Mouse (Mus musculus) forebrain, embryonic 11.5 days (tissue): ENCODE measurements at regions not wholly inside any gene's neighbourhood (a gene's known extent, or its start where the extent isn't known, plus 50 kb on each side); places are given as distances from the start of the nearest gene placed in this dataset.

Source experiments
- ATAC-seq: fragments of 200-750 bp; cut with Nextera tagmentation; replicated peaks from 2 replicates; pipeline ENCODE4 v1.8.0; 2017; ENCODE audit warnings: moderate TSS enrichment; ENCODE audit not compliant: low FRiP score
- DNase-seq: peaks from one replicate; pipeline ENCODE4 v3.0.0-alpha.2; 2017; ENCODE audit warnings: low spot score
- H3K27ac ChIP-seq: fragments of 300-500 bp; sonication (generic); 2 replicates; pipeline ENCODE4 v1.5.1; 2014; ENCODE audit warnings: low read depth, low read length
- H3K27me3 ChIP-seq: fragments of 300-500 bp; sonication (generic); 2 replicates; pipeline ENCODE4 v1.6.1; 2014; ENCODE audit warnings: mild to moderate bottlenecking, low read length, mixed read lengths; ENCODE audit not compliant: control insufficient read depth, insufficient read depth
- H3K36me3 ChIP-seq: fragments of 300-500 bp; sonication (generic); 2 replicates; pipeline ENCODE4 v1.6.1; 2014; ENCODE audit warnings: mild to moderate bottlenecking, low read length, moderate library complexity, mixed read lengths; ENCODE audit not compliant: control insufficient read depth, insufficient read depth
- H3K4me1 ChIP-seq: fragments of 300-500 bp; sonication (generic); replicated peaks from 2 replicates; pipeline ENCODE4 v1.6.1; 2014; ENCODE audit warnings: low read length, mixed read lengths; ENCODE audit not compliant: control insufficient read depth, insufficient read depth
- H3K4me2 ChIP-seq: fragments of 300-500 bp; sonication (generic); 2 replicates; pipeline ENCODE4 v1.6.1; 2014; ENCODE audit warnings: low read depth, mild to moderate bottlenecking, low read length, moderate library complexity, mixed read lengths; ENCODE audit not compliant: severe bottlenecking
- H3K4me3 ChIP-seq: fragments of 300-500 bp; sonication (generic); 2 replicates; pipeline ENCODE4 v1.5.1; 2014; ENCODE audit warnings: low read depth, low read length
- H3K9ac ChIP-seq: fragments of 300-500 bp; sonication (generic); 2 replicates; pipeline ENCODE4 v1.6.1; 2014; ENCODE audit warnings: low read length
- H3K9me3 ChIP-seq: fragments of 300-500 bp; sonication (generic); 2 replicates; pipeline ENCODE4 v1.6.1; 2016; ENCODE audit warnings: low read length, mixed read lengths; ENCODE audit not compliant: control insufficient read depth
- WGBS: fragments of 180-500 bp; shearing (Covaris S2); extraction: QIAGEN DNeasy Blood & Tissue Kit; methylation state at CpG from one replicate; pipeline ENCODE4 v1.1.7; 2014; 5-methylcytosine and 5-hydroxymethylcytosine counted together

GRCm38 (mm10) chr1:91626090-91626489, 85.7 kb downstream of the Asb1 start:
- Histone ChIP-seq H3K4me3 (no peak overlapping the region), H3K9ac (no peak overlapping the region), H3K36me3 (no peaks in the 10 kb centered on the region), H3K9me3 (no peaks in the 10 kb centered on the region), H3K27ac (no peak overlapping the region), H3K4me2 (no peak overlapping the region), H3K4me1 (no peaks in the 10 kb centered on the region), H3K27me3 (no peaks in the 10 kb centered on the region)
- WGBS: 89% methylated on average over 11 of the region's 11 CpGs
- DNase-seq (no peak), ATAC-seq (no peak)

GRCm38 (mm10) chr1:91630206-91630605, 89.9 kb downstream of the Asb1 start:
- WGBS: 84% methylated on average over 12 of the region's 12 CpGs
- Histone ChIP-seq H3K4me1 (no peaks in the 10 kb centered on the region), H3K27ac (no peak overlapping the region), H3K36me3 (no peaks in the 10 kb centered on the region), H3K9me3 (no peaks in the 10 kb centered on the region), H3K27me3 (no peaks in the 10 kb centered on the region), H3K4me3 (no peak overlapping the region), H3K9ac (no peak overlapping the region), H3K4me2 (no peak overlapping the region)
- DNase-seq: no peak
- ATAC-seq: no peak

GRCm38 (mm10) chr1:91630871-91631410, 90.6 kb downstream of the Asb1 start:
- 86% methylated on average over 6 of the region's 6 CpGs for WGBS
- no peak for DNase-seq
- no peak overlapping the region for H3K27ac ChIP-seq

GRCm38 (mm10) chr1:91632906-91633493, 92.7 kb downstream of the Asb1 start:
- ATAC-seq: no peak

More at GRCm38 (mm10) chr1:91630871-91631410, 90.6 kb downstream of the Asb1 start:
- Histone ChIP-seq H3K4me1 (no peaks in the 10 kb centered on the region), H3K27me3 (no peaks in the 10 kb centered on the region), H3K9me3 (no peaks in the 10 kb centered on the region), H3K9ac (no peak overlapping the region), H3K36me3 (no peaks in the 10 kb centered on the region), H3K4me3 (no peak overlapping the region), H3K4me2 (no peak overlapping the region)
- ATAC-seq: no peak

GRCm38 (mm10) chr1:91636571-91636970, 96.2 kb downstream of the Asb1 start:
- Histone ChIP-seq H3K4me2 (no peak overlapping the region), H3K27ac (no peak overlapping the region), H3K27me3 (no peaks in the 10 kb centered on the region), H3K4me1 (no peaks in the 10 kb centered on the region), H3K9ac (no peak overlapping the region), H3K36me3 (no peaks in the 10 kb centered on the region), H3K9me3 (no peaks in the 10 kb centered on the region), H3K4me3 (no peak overlapping the region)
- ATAC-seq: no peak
- 87% methylated on average over 2 of the region's 2 CpGs for WGBS
- DNase-seq: no peak

More at GRCm38 (mm10) chr1:91632906-91633493, 92.7 kb downstream of the Asb1 start:
- no peak overlapping the region for H3K27ac ChIP-seq
- DNase-seq: no peak
- no peaks in the 10 kb centered on the region for H3K36me3 ChIP-seq
- no peaks in the 10 kb centered on the region for H3K9me3 ChIP-seq
- WGBS: 88% methylated on average over 15 of the region's 15 CpGs
- H3K4me3 ChIP-seq: no peak overlapping the region
- H3K27me3 ChIP-seq: no peaks in the 10 kb centered on the region
- H3K4me1 ChIP-seq: no peaks in the 10 kb centered on the region
- H3K4me2 ChIP-seq: no peak overlapping the region
- no peak overlapping the region for H3K9ac ChIP-seq

GRCm38 (mm10) chr1:91640551-91640950, 100.2 kb downstream of the Asb1 start:
- H3K27ac ChIP-seq: no peak overlapping the region
- WGBS: 71% methylated on average over 5 of the region's 5 CpGs
- no peak overlapping the region for H3K4me3 ChIP-seq
- no peak overlapping the region for H3K4me2 ChIP-seq
- H3K27me3 ChIP-seq: no peaks in the 10 kb centered on the region
- H3K36me3 ChIP-seq: no peaks in the 10 kb centered on the region
- H3K4me1 ChIP-seq: no peaks in the 10 kb centered on the region
- no peak for DNase-seq
- H3K9ac ChIP-seq: no peak overlapping the region
- no peak for ATAC-seq
- no peaks in the 10 kb centered on the region for H3K9me3 ChIP-seq

GRCm38 (mm10) chr1:91658991-91659441, 118.7 kb downstream of the Asb1 start:
- Histone ChIP-seq H3K9ac (no peak overlapping the region), H3K4me1 (no peaks in the 10 kb centered on the region), H3K27me3 (no peaks in the 10 kb centered on the region), H3K27ac (no peak overlapping the region), H3K4me3 (no peak overlapping the region), H3K9me3 (no peaks in the 10 kb centered on the region), H3K4me2 (no peak overlapping the region), H3K36me3 (no peaks in the 10 kb centered on the region)
- DNase-seq (no peak), ATAC-seq (no peak)
- 91% methylated on average over 12 of the region's 15 CpGs for WGBS

- H3K27ac ChIP-seq: no peak overlapping the region
- H3K4me2 ChIP-seq: no peak overlapping the region
- ATAC-seq (no peak), DNase-seq (no peak)
- no peak overlapping the region for H3K9ac ChIP-seq
- WGBS: 88% methylated on average over 8 of the region's 8 CpGs
- H3K4me1 ChIP-seq: no peaks in the 10 kb centered on the region
- no peaks in the 10 kb centered on the region for H3K36me3 ChIP-seq
- no peak overlapping the region for H3K4me3 ChIP-seq
- no peaks in the 10 kb centered on the region for H3K9me3 ChIP-seq
- no peaks in the 10 kb centered on the region for H3K27me3 ChIP-seq
Observed at GRCm38 (mm10) chr1:91659486-91659885, 119.1 kb downstream of the Asb1 start.

GRCm38 (mm10) chr1:91663289-91663688, 122.9 kb downstream of the Asb1 start:
- H3K9me3 ChIP-seq: no peaks in the 10 kb centered on the region
- H3K27me3 ChIP-seq: no peaks in the 10 kb centered on the region
- no peaks in the 10 kb centered on the region for H3K36me3 ChIP-seq
- WGBS: 93% methylated on average over 2 of the region's 2 CpGs
- no peak overlapping the region for H3K4me3 ChIP-seq
- H3K27ac ChIP-seq: no peak overlapping the region
- DNase-seq: no peak
- ATAC-seq: no peak
- no peak overlapping the region for H3K4me2 ChIP-seq
- no peaks in the 10 kb centered on the region for H3K4me1 ChIP-seq
- H3K9ac ChIP-seq: no peak overlapping the region
